Mouse (Mus musculus): ENCODE results near the gene Ano10. TPM values are rescaled to one million over a fixed set of nuclear protein-coding genes. Genes with fewer than 3 reads are reported as not detected.
"Not testable (repeated sequence)": the region's sequence is repeated elsewhere in the genome, so short reads cannot be mapped to it uniquely, and the experiment has no call there.

The Ano10 gene
- polyA plus RNA-seq, 1 experiment from 2014 or later, result 38.6 TPM

DNA sequence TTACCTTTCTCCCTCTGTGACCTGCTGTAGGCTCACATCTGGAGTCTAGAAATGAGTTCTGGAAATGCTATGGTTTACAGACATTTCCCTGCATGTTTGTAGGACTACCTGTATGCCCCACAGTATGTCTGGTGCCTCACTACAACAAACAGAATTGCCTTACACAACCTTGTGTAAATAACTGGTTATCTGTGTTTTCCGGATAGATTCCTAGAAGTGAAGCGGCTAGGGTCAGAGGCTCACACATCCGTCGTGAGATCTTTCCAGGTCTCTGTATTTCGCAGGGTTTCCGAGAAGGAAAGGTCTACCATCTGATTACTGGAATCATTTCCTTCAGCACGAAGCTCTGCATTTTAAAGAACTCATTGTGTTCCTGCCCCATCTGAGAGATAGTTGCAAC, 22.3 kb upstream of the Ano10 start:
- WGBS, result 70% methylated on average over 7 of the region's 7 CpGs
- Histone ChIP-seq H3K4me2 (ENCODE audit: low read depth, low read length) (no peak overlapping the region), H3K9me3 (replicated peaks; ENCODE audit: control insufficient read depth, low read length) (no peaks in the 10 kb centered on the region; the same call in 1 of the 2 replicates)

GRCm38 (mm10) chr9:122315501-122315900, 21.3 kb upstream of the Ano10 start:
- 73% methylated on average over 11 of the region's 11 CpGs for WGBS
- Histone ChIP-seq H3K4me3 (replicated peaks; ENCODE audit: low read length) (no peak overlapping the region), H3K27me3 (ENCODE audit: control insufficient read depth, insufficient read depth, low read length) (no peaks in the 10 kb centered on the region), H3K4me2 (ENCODE audit: low read depth, low read length) (no peak overlapping the region), H3K27ac (ENCODE audit: low read length) (no peak overlapping the region), H3K9ac (ENCODE audit: low read length) (no peak overlapping the region), H3K9me3 (replicated peaks; ENCODE audit: control insufficient read depth, low read length) (no peaks in the 10 kb centered on the region; the same call in 1 of the 2 replicates), H3K4me1 (ENCODE audit: control insufficient read depth, insufficient read depth, low read length) (peaks cover 3% of the 10 kb centered on the region; the same call in 1 of the 2 replicates), H3K36me3 (ENCODE audit: control insufficient read depth, insufficient read depth, low read length) (no peaks in the 10 kb centered on the region)
- ATAC-seq (ENCODE audit: insufficient read depth, low FRiP score), result no peak

More for the DNA sequence above, 22.3 kb upstream of the Ano10 start:
- ATAC-seq (ENCODE audit: insufficient read depth, low FRiP score), result no peak
- H3K4me3 ChIP-seq (replicated peaks; ENCODE audit: low read length), result no peak overlapping the region
- H3K27me3 ChIP-seq (ENCODE audit: control insufficient read depth, insufficient read depth, low read length), result no peaks in the 10 kb centered on the region
- H3K4me1 ChIP-seq (ENCODE audit: control insufficient read depth, insufficient read depth, low read length), result no peaks in the 10 kb centered on the region
- H3K27ac ChIP-seq (ENCODE audit: low read length), result no peak overlapping the region
- H3K9ac ChIP-seq (ENCODE audit: low read length), result no peak overlapping the region
- H3K36me3 ChIP-seq (ENCODE audit: control insufficient read depth, insufficient read depth, low read length), result no peaks in the 10 kb centered on the region

- ATAC-seq (ENCODE audit: insufficient read depth, low FRiP score), result no peak
- Histone ChIP-seq H3K36me3 (ENCODE audit: control insufficient read depth, insufficient read depth, low read length) (no peaks in the 10 kb centered on the region), H3K4me2 (ENCODE audit: low read depth, low read length) (no peak overlapping the region), H3K4me1 (ENCODE audit: control insufficient read depth, insufficient read depth, low read length) (peaks cover 3% of the 10 kb centered on the region; the same call in 1 of the 2 replicates), H3K9me3 (replicated peaks; ENCODE audit: control insufficient read depth, low read length) (no peaks in the 10 kb centered on the region), H3K27ac (ENCODE audit: low read length) (no peak overlapping the region), H3K9ac (ENCODE audit: low read length) (no peak overlapping the region), H3K27me3 (ENCODE audit: control insufficient read depth, insufficient read depth, low read length) (no peaks in the 10 kb centered on the region), H3K4me3 (replicated peaks; ENCODE audit: low read length) (no peak overlapping the region)
- 53% methylated on average over 4 of the region's 4 CpGs for WGBS
Measured at GRCm38 (mm10) chr9:122314942-122315341, 20.7 kb upstream of the Ano10 start.

DNA sequence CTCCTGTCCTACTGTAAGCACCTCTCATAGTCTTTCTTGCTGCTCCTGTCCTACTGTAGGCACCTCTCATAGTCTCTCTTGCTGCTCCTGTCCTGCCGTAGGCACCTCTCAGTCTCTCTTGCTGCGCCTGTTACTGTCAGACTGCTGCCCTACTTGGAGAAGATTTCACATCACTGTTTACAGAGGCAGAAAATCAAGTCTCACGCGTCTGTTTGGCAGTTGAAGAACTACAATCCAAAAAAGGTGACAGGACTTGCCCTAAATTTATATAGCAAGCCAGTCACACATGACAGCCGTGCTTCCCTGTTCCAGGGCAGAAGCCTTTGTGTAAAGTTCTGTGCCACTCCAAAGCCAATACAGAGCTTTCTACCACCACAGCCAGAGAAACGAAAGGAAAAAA, 20.2 kb upstream of the Ano10 start:
- H3K27ac ChIP-seq (ENCODE audit: low read length), result no peak overlapping the region
- no peaks in the 10 kb centered on the region for H3K9me3 ChIP-seq (replicated peaks; ENCODE audit: control insufficient read depth, low read length)
- no peak overlapping the region for H3K4me2 ChIP-seq (ENCODE audit: low read depth, low read length)
- H3K4me3 ChIP-seq (replicated peaks; ENCODE audit: low read length), result no peak overlapping the region
- no peaks in the 10 kb centered on the region for H3K36me3 ChIP-seq (ENCODE audit: control insufficient read depth, insufficient read depth, low read length)
- whole genome bisulfite sequencing, result 79% methylated on average over 6 of the region's 6 CpGs
- no peak for ATAC-seq (ENCODE audit: insufficient read depth, low FRiP score)
- no peaks in the 10 kb centered on the region for H3K27me3 ChIP-seq (ENCODE audit: control insufficient read depth, insufficient read depth, low read length)
- no peak overlapping the region for H3K9ac ChIP-seq (ENCODE audit: low read length)
- peaks cover 6% of the 10 kb centered on the region; the same call in 1 of the 2 replicates for H3K4me1 ChIP-seq (ENCODE audit: control insufficient read depth, insufficient read depth, low read length)

DNA sequence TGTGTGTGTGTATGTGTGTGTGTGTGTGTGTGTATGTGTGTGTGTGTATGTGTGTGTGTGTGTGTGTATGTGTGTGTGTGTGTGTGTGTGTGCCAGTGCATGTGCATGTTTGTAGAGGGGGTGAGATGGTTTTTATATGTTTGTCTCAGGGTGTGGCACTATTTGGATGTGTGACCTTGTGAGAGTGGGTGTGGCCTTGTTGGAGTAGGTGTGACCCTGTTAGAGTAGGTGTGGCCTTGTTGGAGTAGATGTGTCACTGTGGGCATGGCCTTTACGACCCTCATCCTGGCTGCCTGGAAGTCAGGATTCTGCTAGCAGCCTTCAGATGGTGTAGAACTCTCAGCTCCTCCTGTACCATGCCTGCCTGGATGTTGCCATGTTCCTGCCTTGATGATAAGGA, 18.9 kb upstream of the Ano10 start:
- H3K27me3 ChIP-seq (ENCODE audit: control insufficient read depth, insufficient read depth, low read length); H3K4me2 ChIP-seq (ENCODE audit: low read depth, low read length); ATAC-seq (ENCODE audit: insufficient read depth, low FRiP score); H3K36me3 ChIP-seq (ENCODE audit: control insufficient read depth, insufficient read depth, low read length); H3K9me3 ChIP-seq (replicated peaks; ENCODE audit: control insufficient read depth, low read length); H3K27ac ChIP-seq (ENCODE audit: low read length); H3K9ac ChIP-seq (ENCODE audit: low read length); H3K4me3 ChIP-seq (replicated peaks; ENCODE audit: low read length); H3K4me1 ChIP-seq (ENCODE audit: control insufficient read depth, insufficient read depth, low read length): not testable (repeated sequence)
- 52% methylated on average over 1 of the region's 1 CpGs for WGBS

DNA sequence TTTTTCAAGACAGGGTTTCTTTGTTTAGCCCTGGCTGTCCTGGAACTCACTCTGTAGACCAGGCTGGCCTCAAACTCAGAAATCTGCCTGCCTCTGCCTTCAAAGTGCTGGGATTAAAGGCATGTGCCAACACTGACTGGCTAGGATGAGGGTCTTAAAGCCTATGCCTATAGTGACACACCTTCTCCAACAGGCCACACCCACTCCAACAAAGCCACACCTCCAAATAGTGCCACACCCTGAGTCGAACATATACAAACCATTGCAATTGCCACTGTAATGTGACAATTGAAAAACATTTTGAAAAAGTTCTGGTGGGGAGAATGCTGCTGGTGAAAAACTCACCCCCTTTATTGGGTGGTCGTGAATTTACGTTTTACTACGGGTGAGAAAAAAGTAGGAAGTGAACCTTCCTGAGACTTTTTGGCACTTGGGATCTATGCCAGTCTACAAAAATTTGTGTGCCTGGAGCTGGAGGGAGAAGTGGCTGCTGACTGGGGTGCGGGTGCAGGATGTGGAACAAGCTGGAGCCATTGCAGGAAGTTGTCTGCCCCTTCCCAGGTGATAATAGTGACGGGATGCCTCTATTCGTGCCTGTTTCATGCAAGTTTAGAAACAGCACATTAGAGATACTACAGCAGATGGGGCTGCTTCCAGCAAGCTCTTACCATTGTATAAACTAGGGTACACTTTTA, 18.2 kb upstream of the Ano10 start:
- no peak for ATAC-seq (ENCODE audit: insufficient read depth, low FRiP score)
- no peak overlapping the region for H3K4me3 ChIP-seq (replicated peaks; ENCODE audit: low read length)
- H3K9me3 ChIP-seq (replicated peaks; ENCODE audit: control insufficient read depth, low read length), result no peaks in the 10 kb centered on the region
- peaks cover 9% of the 10 kb centered on the region; the same call in 1 of the 2 replicates for H3K4me1 ChIP-seq (ENCODE audit: control insufficient read depth, insufficient read depth, low read length)
- no peak overlapping the region for H3K4me2 ChIP-seq (ENCODE audit: low read depth, low read length)
- 82% methylated on average over 7 of the region's 7 CpGs for WGBS
- no peak overlapping the region for H3K27ac ChIP-seq (ENCODE audit: low read length)
- no peaks in the 10 kb centered on the region for H3K27me3 ChIP-seq (ENCODE audit: control insufficient read depth, insufficient read depth, low read length)
- H3K9ac ChIP-seq (ENCODE audit: low read length), result no peak overlapping the region
- H3K36me3 ChIP-seq (ENCODE audit: control insufficient read depth, insufficient read depth, low read length), result no peaks in the 10 kb centered on the region

DNA sequence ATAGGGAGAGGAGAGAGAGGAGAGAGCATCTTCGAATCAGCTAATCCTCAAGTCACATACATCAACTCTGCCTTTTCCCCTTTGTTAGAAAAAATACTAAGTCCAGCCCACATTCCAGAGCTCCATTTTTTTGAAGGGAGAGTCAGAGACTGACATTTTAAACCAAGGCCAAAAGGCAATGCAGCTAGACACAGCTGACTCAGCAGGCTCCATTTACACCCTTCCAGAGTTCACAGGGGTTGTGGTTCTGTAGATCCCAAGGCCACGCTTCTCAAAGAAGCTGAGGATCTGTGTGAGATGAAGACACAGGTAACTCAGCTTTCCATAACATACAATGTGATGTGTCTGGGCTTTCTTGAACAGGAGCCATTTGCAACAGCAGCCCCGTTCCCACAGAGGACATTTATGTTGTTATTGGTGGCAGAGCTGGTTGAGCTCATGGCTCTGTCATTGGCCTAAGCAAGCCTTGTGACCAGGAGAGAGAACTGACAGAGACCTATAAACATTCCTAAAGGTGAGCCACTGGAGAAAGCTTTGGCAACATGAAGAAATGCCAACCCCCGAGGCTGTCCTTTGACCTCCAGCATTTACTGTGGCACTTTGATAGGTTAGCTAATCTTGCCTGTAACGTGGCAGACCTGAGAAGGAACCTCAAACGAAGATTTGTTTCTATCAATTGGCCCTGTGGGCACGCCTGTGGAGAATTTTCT, 17.0 kb upstream of the Ano10 start:
- Histone ChIP-seq H3K9ac (ENCODE audit: low read length) (peak overlapping the region; percentile 76), H3K36me3 (ENCODE audit: control insufficient read depth, insufficient read depth, low read length) (no peaks in the 10 kb centered on the region), H3K4me2 (ENCODE audit: low read depth, low read length) (peak overlapping the region; percentile 63), H3K27ac (ENCODE audit: low read length) (peak overlapping the region; percentile 78; the same call in 1 of the 2 replicates), H3K4me3 (replicated peaks; ENCODE audit: low read length) (peak overlapping the region; percentile 53), H3K4me1 (ENCODE audit: control insufficient read depth, insufficient read depth, low read length) (peaks cover 9% of the 10 kb centered on the region; the same call in 1 of the 2 replicates), H3K27me3 (ENCODE audit: control insufficient read depth, insufficient read depth, low read length) (no peaks in the 10 kb centered on the region), H3K9me3 (replicated peaks; ENCODE audit: control insufficient read depth, low read length) (no peaks in the 10 kb centered on the region)
- ATAC-seq (ENCODE audit: insufficient read depth, low FRiP score), result peak; percentile 26; the same call in 1 of the 2 replicates
- 56% methylated on average over 7 of the region's 7 CpGs for WGBS

DNA sequence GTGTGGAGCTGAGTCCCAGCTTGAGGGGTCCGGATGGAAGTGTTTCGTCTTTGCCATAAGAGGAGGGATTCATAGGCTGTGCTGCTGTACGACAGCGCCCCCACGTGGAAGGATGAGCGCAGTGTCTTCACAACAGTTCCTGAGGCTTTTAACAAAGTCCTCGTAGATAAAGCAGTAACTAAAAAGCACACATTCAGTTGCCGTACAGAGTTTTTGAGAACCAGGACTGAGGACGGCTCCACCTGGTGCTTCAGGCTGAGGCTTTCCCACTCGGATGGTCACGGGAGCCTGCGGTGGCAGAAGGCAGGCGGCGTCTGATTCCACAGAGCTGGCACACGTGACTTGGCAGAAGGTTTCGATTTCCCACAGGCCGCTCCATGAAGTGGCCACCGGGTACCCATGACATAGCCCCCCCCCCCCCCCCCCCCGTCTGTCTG, 16.4 kb upstream of the Ano10 start:
- Histone ChIP-seq H3K4me2 (ENCODE audit: low read depth, low read length) (peak overlapping the region; percentile 63), H3K4me1 (ENCODE audit: control insufficient read depth, insufficient read depth, low read length) (peaks cover 9% of the 10 kb centered on the region; the same call in 1 of the 2 replicates), H3K9ac (ENCODE audit: low read length) (peak overlapping the region; percentile 76), H3K27me3 (ENCODE audit: control insufficient read depth, insufficient read depth, low read length) (no peaks in the 10 kb centered on the region), H3K36me3 (ENCODE audit: control insufficient read depth, insufficient read depth, low read length) (no peaks in the 10 kb centered on the region), H3K27ac (ENCODE audit: low read length) (peak overlapping the region; percentile 78), H3K4me3 (replicated peaks; ENCODE audit: low read length) (peak overlapping the region; percentile 53), H3K9me3 (replicated peaks; ENCODE audit: control insufficient read depth, low read length) (no peaks in the 10 kb centered on the region)
- peak; percentile 86 for ATAC-seq (ENCODE audit: insufficient read depth, low FRiP score)
- 2% methylated on average over 18 of the region's 19 CpGs for WGBS

Measured in stomach, embryonic 16.5 days (tissue).